Mouse (Mus musculus) heart, adult 10 weeks (tissue): ENCODE data around the gene Vmn2r93. TPM values are rescaled to one million over a fixed set of nuclear protein-coding genes. Genes with fewer than 3 reads are reported as not detected.

ENCODE experiments used
- polyA plus RNA-seq: library from polyadenylated mRNA; stranded (reverse); fragments of 350-450 nt; fragmentation: Illumina TruSeq; extraction: RNeasy Lipid Tissue Mini Kit (QIAGEN cat#74804); gene quantifications from one replicate; pipeline ENCODE4 v1.2.3, GENCODE M21; 2014; ENCODE audit warnings: low read depth, low replicate concordance

Gene Vmn2r93
- polyA plus RNA-seq: not detected

GRCm38 (mm10) chr17:18297799-18298198 is at the start of gene Vmn2r93:
Vmn2r93 (plus strand) TSS chr17:18298099.

GRCm38 (mm10) chr17:18277656-18278055 is 20.2 kb upstream of the Vmn2r93 start, which contains the start of gene Vmn2r94:
Vmn2r94 (minus strand) TSS chr17:18277756.

Other genes with a start within 250 kb of the Vmn2r93 start
- gene Vmn2r124, start 248.7 kb upstream of the Vmn2r93 start, polyA plus RNA-seq: not detected
- gene Vmn2r91, start 213.1 kb upstream of the Vmn2r93 start, polyA plus RNA-seq: not detected
- not detected for gene Vmn2r92, start 146.2 kb upstream of the Vmn2r93 start, polyA plus RNA-seq
- not detected for gene Vmn2r94, start 20.3 kb upstream of the Vmn2r93 start, polyA plus RNA-seq
- gene Vmn2r95, start 126.0 kb downstream of the Vmn2r93 start, polyA plus RNA-seq: not detected